Mouse (Mus musculus) neural tube, embryonic 10.5 days (tissue): ENCODE data around the gene Abcc2.

ENCODE experiments used
- DNase-seq: peaks from one replicate; pipeline ENCODE4 v3.0.0-alpha.2; 2017; ENCODE audit warnings: low spot score; ENCODE audit errors: extremely low spot score

Gene Abcc2

DNA sequence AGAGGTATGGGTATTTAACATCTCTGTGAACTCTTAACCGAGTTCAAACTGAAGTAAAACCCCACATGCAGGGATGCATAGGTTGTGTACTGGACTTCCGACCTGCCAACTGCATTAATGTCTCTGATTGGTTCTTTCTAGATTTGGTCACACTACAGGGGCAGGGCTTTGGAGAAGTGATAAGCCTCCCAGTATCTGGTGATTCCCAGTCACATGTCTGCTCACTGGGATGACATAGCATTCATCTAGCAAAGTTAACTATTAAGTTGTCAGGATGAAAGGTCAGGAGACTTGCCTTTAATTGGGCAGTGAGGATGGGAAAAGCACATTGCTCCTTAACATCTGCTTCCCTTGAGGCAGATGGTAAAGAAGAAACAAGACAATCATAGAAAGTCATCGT lies at the start of gene Abcc2:
Gene Abcc2 (plus strand): TSS at position 213 of the 400 bp plus-strand sequence.
- DNase-seq = no peak

DNA sequence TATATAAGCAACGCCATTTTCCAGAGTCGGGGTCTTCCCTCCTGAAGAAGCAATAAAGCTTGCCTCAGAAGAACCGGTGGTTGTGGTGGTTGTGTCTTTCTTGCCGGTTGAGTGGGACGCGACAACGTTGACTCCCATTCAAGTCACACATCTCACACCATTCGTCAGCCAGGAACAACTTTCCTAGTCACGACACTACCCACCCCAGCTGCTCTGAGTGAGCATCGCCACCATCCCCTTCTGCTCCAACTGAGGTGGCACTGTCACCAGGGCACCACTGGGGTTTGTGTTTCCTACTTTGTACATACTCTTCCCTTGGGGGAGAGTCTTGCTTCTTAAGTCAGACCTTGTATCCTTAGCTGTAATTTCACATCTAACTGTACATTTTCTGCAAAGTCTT lies 43.6 kb upstream of the Abcc2 start:
- no peak for DNase-seq

DNA sequence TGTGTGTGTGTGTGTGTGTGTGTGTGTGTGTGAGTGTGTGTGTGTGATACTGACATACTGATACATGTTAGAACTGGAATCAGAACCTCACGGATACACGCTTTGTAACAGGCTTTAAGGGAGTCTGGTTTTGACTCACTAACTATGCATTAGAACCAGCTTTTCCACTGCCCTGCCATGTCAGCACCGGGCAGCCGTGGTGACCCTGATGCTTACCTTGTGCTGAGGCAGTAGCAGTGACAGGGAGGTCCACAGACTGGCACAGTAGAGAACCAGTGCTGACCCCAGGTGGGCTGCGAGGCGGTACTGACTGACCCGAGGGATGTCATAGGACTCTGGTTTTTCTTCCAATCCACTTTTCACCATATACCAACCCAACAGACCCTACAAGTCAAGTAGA lies 38.6 kb upstream of the Abcc2 start:
- DNase-seq = no peak

DNA sequence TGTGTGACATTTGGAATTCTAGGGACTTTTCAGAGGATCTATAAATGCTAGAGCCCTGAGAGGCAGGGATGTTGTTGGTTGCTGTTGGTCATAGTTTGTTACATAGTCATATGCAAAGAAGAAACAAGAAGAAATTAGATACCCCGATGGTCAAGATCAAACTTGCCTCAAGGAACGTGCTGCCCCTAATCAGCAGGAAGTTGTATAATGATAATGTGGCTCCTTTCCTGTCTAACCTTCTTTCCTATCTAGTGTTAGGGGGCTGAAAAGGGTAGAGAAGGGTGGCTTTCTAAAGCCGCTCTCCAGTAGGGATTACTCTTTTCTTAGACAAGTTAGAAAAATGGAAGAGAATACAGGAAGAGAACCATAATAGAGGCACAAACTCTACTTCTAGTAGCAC lies 36.3 kb upstream of the Abcc2 start:
- DNase-seq = no peak

DNA sequence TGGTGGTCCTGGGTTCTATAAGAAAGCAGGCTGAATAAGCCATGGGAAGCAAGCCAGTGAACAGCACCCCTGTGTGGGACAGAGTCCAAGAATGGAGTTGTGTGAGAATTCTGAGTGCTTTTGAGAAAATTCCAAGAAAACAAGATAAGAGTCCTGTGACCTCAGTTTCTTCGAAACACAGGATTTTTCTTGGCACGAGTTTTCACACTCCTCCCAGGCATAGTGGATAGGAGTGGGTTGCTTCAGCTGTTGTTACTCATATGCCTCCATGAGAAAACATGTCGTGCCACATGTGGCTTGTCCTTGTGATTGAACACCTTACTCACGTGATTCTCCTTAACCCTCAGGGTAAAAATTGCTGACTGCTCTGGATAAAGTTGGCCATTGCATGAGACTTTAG lies 34.1 kb upstream of the Abcc2 start:
- no peak for DNase-seq

DNA sequence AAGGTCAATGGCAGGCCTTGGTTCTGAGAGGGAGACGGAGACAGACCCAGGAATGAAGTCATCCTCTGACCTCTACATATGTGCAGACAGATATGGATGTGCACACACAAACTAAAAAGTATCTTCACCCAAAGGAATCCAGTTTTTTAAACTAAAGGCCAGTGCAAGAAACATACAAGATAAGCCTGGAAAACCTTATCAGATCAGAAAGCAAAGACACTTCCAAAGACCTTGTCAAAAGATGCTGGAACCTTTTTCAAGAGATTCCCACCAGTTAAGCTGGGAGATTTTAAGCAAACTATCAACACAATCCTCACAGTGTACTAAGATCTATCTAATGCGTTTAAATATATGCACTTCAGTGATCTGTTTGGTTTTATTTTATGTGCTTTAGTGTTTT lies 32.0 kb upstream of the Abcc2 start:
- no peak for DNase-seq

DNA sequence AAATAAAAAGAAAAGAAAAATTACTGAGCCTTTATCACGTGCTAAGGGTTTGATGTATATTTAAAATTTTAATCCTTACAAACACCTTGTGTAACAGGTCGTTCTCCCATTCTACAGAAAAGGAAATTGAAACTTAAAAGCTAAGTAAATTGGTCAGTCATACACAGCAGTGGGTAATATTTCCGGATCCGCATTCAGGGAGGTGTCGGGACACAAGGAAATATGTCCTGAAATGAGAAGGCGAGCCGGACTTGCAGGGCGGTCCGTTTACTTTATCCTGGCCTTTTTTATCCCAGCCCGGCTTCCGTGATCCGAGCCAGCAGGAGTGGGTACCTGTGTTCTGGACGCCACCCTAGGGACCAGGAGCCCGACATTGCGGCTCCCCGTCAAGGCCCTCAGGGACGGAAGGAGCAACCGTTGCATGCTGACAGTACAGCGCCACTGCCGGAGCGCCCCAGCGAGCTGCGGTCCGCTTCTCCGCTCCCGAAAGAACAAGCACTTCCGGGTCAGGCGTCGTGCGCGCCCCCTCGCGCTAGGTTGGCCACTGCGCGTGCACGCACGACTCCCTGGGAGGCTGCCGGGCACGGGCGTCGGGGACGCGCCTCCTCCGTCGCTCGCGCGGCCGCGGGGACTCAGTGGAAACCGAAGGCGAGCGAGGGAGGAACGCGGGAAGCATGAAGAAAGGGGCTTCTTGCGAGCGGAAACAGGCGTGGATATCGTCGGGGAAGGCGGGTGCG lies 29.3 kb upstream of the Abcc2 start, which contains the start of the genes Cutc and Cox15:
Gene Cutc (plus strand): TSS at position 508 of the 737 bp plus-strand sequence.
Gene Cox15 (minus strand): TSS at position 512 of the 737 bp plus-strand sequence.
- DNase-seq = peak; percentile 96

DNA sequence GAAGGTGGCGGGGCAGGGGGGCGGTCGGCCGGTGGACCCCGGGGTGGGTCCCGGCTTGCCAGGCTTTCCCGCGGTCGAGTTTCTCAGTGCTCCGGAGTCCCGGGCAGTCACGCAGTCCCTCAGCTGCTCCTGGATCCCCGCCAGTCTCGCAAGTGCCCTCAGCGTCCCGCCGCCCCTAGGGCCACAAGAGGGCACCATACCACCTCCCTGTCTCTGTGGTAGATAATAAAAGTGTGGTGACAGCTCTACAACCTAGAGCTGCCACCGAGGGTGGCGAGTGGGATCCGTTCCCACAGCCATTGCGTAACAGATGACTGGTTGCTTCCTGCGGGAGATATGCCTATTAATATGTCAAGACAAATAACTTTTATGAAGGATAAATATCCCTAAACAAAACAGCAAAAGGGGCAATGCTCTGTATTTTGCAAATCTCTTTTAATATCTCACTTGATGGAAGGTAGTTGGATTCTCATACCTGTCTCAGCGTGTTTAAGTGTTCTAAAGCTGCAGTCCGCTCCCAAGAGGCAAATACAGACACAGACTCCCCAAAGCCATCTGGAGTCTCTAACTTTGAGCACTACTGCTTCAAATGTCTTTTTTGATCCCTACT lies 28.7 kb upstream of the Abcc2 start:
- DNase-seq = peak; percentile 87

DNA sequence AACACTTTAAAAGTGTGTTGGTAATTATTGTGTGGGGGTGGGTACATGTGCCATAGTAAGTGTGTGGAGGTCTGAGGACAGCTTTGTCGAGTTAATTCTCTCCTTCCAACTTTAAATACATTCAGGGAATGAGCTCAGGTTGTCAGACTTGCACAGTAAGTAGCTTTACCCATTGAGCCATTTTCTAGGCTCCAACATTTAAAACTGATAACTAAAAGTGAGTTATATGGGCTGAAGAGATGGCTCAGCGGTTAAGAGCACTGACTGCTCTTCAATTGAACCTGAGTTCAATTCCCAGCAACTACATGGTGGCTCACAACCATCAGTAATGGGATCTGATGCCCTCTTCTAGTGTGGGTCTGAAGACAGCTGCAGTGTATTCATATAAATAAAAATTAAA lies 27.8 kb upstream of the Abcc2 start:
- DNase-seq = no peak

DNA sequence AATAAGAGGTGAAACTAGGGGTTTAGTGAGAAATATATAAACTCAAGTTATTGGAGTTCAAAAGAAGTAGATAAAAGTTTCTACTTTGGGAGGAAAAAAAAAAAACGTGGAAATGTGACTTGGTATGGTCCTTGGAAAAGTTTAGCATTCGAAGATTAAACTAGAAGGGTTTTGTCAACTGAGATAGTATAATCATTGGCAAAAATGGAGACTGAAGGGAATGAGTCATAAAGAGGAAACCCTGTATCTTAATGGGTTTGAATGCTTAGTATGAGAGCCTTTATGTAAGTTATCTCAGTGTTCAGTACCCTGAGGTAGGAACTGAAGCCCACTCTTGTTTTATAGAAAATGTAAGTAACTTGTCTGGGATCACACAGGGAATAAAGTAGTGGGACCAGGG lies 27.1 kb upstream of the Abcc2 start:
- DNase-seq = no peak

DNA sequence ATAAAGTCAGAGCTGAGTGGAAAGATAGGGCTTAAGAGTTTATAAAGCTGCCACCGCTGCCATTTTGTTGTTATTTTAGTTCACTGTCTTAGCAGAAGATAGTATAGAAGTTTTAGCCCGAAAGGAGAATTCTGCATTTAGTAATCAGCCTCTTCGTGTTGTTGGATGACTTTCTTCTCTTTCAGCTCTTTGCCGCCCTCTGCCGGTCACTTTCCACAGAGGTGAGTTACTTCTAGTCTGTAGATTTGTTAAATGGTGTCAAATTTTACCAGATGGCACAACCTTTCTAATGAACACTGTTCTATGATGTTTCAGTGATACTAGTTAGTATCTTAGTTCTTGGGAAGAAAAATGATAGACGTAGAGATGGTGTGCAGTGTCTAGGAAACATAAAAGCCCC lies 21.5 kb upstream of the Abcc2 start:
- DNase-seq = peak; percentile 79

DNA sequence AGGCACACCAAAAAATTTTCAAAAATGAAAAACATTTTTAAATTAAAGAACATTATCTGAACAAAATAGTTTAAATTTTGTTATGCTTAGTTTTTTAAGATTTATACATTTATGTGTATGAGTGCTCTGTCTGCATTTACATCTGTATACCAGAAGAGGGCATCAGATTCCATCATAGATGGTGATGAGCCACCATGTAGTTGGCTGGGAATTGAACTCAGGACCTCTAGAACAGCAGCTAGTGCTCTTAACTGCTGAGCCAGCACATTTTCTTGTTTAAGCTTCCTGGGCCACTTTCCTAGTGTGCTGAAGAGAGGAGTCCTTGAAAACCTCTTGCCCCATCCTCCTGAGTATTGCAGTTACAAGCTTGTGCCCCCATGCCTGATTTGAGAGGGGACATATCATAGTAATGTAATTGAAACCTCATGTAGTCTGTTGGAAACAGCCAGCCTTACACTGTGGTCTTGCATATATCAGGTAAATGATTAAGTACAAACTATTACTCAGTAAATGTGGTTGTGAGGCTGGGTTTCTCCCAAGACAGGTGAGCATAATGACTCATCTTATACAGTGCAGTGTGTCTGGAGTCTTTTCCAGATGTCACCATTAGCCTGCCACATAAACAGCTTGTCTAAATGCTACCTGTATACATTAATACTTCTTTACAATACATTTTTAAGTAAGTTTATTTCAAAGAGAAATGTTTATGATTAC lies 20.3 kb upstream of the Abcc2 start:
- no peak for DNase-seq

DNA sequence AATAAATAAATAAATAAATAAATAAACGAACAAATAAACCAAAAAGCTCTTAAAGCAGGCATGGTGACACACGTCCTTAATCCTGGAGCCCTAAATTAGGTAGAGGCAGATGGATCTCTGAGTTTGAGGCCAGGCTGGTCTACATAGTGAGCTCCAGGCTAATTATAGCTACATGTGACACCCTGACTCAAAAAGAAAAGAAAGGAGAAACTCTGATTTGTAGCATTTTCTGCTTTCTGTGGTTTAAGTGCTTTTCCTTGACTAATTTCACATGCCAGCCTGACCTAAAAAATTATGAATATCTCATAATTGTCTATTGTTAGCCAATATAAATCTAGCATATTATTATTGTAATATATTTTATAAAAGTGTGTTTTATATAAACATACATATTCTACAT lies 19.6 kb upstream of the Abcc2 start:
- DNase-seq = no peak

DNA sequence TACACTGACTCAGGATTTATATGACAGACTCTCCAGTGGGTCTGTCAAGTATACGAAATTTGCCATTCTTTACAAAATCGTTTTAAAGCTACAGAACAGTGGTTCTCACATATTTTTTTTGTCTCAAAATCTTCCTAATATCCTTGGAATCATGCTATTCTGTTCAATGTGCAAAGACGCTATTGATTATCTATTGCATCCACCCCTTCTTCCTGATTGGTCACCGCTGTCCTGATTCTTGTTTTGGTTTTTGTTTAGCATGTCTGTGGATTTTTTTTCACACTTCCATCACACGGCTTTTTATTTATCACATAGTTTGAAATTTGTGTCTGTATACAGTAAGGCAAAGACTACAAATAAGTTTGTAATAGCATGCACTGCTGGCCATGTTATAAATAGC lies 15.5 kb upstream of the Abcc2 start:
- DNase-seq = no peak

DNA sequence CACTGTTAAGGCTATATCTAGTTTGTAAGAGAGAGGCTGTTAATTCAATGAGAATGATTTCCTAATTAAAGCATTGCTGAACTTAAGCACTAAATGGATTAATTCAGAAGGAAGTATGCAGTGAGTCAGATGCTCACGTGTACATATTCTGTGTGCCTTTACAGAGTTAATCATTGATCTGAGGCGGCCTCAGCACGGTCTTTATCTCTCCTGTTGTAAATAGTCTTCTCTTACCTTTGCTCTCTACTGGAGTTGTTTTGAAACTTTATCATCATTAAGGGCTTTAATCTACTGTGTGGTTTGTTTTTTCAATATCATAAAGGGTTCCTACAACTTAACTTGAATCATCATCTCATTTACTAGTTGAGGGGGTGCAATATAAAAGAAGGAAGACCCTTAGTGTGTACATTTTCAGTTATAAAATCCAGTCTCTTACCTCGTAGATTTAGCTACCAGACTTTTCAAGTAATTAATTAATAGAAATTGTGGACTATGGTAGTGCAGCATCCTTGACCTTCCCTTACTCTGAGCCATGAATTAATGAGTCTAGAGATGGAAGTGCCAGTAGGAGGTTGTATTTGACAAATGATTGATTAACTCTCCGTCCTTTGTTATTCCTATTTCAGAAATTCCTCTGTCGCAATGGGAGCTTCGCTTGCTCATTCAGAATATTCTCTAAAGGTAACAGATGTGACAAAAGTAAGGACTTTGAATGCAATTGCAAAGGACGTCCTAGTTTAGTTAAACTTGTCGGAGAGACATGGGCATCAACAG lies 14.3 kb upstream of the Abcc2 start:
- DNase-seq = no peak

DNA sequence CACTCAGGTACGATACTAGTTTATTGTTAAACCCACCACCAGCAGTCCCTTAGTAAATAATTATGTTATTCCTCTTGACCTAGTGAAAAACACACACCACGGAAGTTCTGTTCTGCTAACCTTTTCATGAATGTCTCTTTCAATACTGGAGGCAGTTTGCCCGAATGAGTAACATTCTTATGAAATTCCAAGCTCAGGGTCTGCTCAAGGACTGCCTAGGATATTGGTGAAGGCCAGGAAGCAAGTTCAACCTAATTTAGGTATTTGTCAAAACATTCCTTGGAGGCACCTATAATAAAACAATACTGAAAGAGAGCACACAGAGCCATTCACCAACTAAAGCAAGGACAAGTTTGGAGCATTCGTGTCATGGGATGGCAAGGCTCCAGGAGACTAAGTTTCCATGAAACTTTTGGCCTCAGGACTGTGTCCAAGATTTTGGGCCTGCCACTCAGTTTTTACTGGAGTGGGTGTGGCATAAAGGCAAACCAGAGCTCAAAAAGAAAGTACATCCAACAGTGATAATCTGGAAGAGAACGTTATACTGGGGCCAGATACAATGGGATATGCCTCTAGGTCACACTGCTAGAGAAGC lies 12.5 kb upstream of the Abcc2 start:
- no peak for DNase-seq

DNA sequence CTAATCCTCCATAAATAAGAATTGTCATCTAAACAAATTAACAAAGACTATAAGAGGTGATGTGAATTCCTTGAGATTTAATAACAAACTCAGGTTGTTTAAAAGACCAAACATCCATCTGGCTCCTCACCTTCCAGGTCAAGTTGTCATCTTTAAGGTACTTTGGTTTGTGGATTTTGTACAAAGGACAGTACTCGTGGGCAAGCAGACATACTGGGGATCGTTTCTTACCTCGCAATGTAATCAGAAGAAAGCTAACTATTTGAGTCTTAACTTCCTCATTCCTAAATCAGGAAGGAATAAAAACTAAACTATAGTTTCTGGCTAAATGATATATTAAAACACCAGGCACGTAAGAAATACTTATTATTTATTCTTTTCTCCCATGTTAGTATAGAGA lies 11.4 kb upstream of the Abcc2 start:
- no peak for DNase-seq

DNA sequence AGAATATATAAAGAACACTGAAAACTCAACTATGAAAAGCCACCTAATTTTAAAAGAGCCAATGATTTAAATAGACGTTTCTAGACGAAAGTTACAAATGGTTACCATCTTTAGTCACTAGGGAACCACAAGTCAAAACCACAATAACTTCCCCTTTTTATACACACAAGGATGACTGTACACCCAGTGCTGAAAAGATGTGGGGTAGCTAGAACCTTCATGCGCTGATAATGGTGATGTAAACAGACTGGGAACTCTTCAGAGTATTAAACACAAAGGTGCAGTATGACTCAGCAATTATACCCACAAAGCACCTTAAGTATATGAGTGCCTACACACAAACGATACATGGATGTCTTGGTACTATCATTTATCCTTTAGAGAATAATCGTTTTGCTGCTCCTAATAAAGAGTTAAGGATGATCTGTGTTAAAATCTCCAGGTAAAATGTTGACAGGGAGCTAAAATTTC lies 10.5 kb upstream of the Abcc2 start:
- DNase-seq = no peak

DNA sequence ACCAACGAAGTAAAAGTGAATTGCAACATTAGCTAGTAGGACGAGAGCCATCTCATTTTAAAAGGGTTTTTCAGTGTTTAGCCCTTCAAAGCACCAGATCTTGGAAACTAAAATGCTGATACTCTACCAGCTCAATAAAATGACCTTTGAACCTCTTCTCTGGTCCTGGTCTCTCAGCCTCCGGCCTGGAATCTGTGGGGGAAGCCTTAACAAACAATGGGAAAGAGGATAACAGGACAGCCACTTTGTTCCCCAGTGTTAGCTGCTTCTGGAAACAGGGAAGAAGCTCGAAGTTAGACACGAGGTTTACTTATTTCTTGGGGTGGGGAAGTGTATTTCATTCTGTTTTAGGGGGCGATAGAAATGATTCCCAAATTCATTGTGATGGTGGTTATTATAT lies 9.7 kb upstream of the Abcc2 start:
- DNase-seq = no peak

DNA sequence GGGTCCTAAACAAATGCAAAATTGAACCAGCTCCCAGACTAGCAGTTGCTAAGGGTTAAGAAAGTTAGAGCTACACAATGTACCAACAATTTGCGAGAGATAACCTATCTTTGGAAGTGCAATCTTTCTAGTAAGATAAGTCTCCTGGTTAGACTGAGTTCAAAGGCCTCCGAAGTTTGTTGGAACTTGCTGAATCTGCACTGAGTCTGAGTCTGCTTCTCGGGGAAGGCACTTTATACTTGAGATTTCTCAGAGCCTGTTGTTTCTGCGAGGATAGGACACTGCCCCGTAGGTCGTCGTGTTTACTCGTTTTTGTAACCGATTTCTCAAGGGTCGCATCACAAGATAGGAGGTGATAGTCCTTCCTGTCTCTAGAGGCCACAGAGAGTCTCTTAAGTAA lies 6.6 kb upstream of the Abcc2 start:
- DNase-seq = no peak

DNA sequence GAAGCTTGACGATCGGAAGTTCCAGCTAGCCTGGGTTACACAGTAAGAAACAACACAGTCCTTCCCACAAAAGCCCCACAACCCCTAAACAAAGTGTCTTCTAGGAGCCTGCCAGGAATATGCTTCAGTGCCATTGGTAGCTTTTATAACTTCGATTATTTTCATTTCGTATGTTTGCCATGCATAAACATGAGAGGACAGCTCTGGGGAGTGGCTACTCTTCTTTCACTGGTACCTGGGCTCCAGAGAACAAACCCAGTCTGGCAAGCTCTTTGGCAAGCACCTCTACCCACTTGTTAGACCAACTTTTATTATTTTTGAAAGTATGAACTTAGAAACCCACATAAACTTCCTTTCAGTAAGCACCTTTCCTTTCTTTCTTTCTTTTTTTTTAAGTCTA lies 5.4 kb upstream of the Abcc2 start:
- DNase-seq = no peak
